ENCODE assay signal across 21 mouse cellular contexts in the genomic region with DNA sequence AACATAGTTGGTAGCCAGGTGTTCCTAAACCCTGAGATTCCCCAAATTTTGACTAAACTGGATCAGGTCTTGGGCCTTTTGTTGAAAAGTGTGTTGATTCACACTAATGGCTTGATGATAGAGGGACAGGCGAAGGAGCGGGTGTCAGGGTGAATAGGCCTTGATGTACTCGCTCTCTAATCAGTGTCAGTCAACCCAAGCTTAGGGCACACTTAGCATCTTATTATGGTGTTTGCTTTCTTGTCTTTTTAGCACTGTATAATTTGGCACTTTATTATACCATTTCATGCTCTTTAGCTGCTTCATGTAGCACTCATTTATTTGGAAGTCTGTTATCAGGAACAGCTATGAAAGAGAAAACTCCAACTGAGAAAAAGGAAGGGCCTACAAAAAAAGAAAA.
"Had no signal": no experiment of that assay in that cellular context is flagged by ENCODE, and none has a peak within 500 bp of the region (broad histone marks: within the 10 kb centered on the region; RNA-seq: fewer than 3 reads in every experiment).

No protein-coding gene starts in this region.

- H3K27ac ChIP-seq: limb, embryonic 12.5 days; limb, embryonic 15.5 days; liver, embryonic 14.5 days; macrophage; midbrain, embryonic 12.5 days; midbrain, embryonic 15.5 days; neural tube, embryonic 12.5 days; neural tube, embryonic 15.5 days; stomach, embryonic 15.5 days had no signal

- H3K9ac ChIP-seq: limb, embryonic 12.5 days; limb, embryonic 15.5 days; liver, embryonic 14.5 days; liver, postnatal 0 days; lung, embryonic 14.5 days; midbrain, embryonic 12.5 days; midbrain, embryonic 15.5 days; neural tube, embryonic 12.5 days; neural tube, embryonic 15.5 days; stomach, embryonic 15.5 days had no signal

- H3K4me2 ChIP-seq: limb, embryonic 12.5 days; limb, embryonic 15.5 days; liver, embryonic 11.5 days; lung, embryonic 14.5 days; midbrain, embryonic 12.5 days; midbrain, embryonic 15.5 days; neural tube, embryonic 12.5 days; neural tube, embryonic 15.5 days; stomach, embryonic 15.5 days had no signal

- H3K4me1 ChIP-seq: limb, embryonic 12.5 days; limb, embryonic 15.5 days; midbrain, embryonic 12.5 days; midbrain, embryonic 15.5 days; neural tube, embryonic 12.5 days; neural tube, embryonic 15.5 days; stomach, embryonic 15.5 days had no signal

- DNase-seq: kidney, postnatal 14 days; kidney, postnatal 4 days; left cerebral cortex, postnatal 4 days; liver, postnatal 0 days; lung, embryonic 14.5 days; right cerebral cortex, adult 18-20 months; right cerebral cortex, postnatal 25 days; spleen, adult 18-20 months; thymus, adult 18-20 months; thymus, postnatal 36 days had no signal

- H3K27me3 ChIP-seq: limb, embryonic 12.5 days; limb, embryonic 15.5 days; midbrain, embryonic 12.5 days; midbrain, embryonic 15.5 days; neural tube, embryonic 12.5 days; neural tube, embryonic 15.5 days; stomach, embryonic 15.5 days had no signal

- ATAC-seq: liver, postnatal 0 days; lung, postnatal 0 days; midbrain, embryonic 15.5 days had no signal

- H3K4me3 ChIP-seq: limb, embryonic 12.5 days; limb, embryonic 15.5 days; midbrain, embryonic 12.5 days; midbrain, embryonic 15.5 days; neural tube, embryonic 12.5 days; neural tube, embryonic 15.5 days; stomach, embryonic 15.5 days had no signal

- H3K9me3 ChIP-seq: limb, embryonic 12.5 days; limb, embryonic 15.5 days; midbrain, embryonic 12.5 days; midbrain, embryonic 15.5 days; neural tube, embryonic 12.5 days; neural tube, embryonic 15.5 days; stomach, embryonic 15.5 days had no signal

- H3K36me3 ChIP-seq: limb, embryonic 12.5 days; limb, embryonic 15.5 days; midbrain, embryonic 12.5 days; midbrain, embryonic 15.5 days; neural tube, embryonic 12.5 days; neural tube, embryonic 15.5 days; stomach, embryonic 15.5 days had no signal
